Mouse (Mus musculus): Measurements from ENCODE around the gene Ube2n.
"Not testable (repeated sequence)": the region's sequence is repeated elsewhere in the genome, so short reads cannot be mapped to it uniquely, and the experiment has no call there.

Ube2n gene

GRCm38 (mm10) chr10:95525871-95526270 lies 10.9 kb downstream of the Ube2n start:
- DNase-seq (ENCODE audit: low spot score): no peak

- DNase-seq (ENCODE audit: low spot score): no peak
Measured at GRCm38 (mm10) chr10:95526495-95527122, 11.7 kb downstream of the Ube2n start.

GRCm38 (mm10) chr10:95530551-95531121 lies 15.7 kb downstream of the Ube2n start:
- DNase-seq (ENCODE audit: low spot score): no peak

- DNase-seq (ENCODE audit: low spot score): no peak
Measured at GRCm38 (mm10) chr10:95532916-95533315, 18.0 kb downstream of the Ube2n start.

- DNase-seq (ENCODE audit: low spot score): no peak
Measured at GRCm38 (mm10) chr10:95533382-95533781, 18.4 kb downstream of the Ube2n start.

- no peak for DNase-seq (ENCODE audit: low spot score)
Measured at GRCm38 (mm10) chr10:95535399-95536221, 20.7 kb downstream of the Ube2n start.

- DNase-seq (ENCODE audit: low spot score): no peak
Measured at GRCm38 (mm10) chr10:95536222-95536541, 21.2 kb downstream of the Ube2n start.

- DNase-seq (ENCODE audit: low spot score): no peak
Measured at GRCm38 (mm10) chr10:95539260-95539659, 24.3 kb downstream of the Ube2n start.

GRCm38 (mm10) chr10:95539841-95540240 lies 24.9 kb downstream of the Ube2n start:
- DNase-seq (ENCODE audit: low spot score): no peak

GRCm38 (mm10) chr10:95542916-95543315 lies 28.0 kb downstream of the Ube2n start:
- DNase-seq (ENCODE audit: low spot score): no peak

GRCm38 (mm10) chr10:95543377-95543776 lies 28.4 kb downstream of the Ube2n start:
- no peak for DNase-seq (ENCODE audit: low spot score)

- DNase-seq (ENCODE audit: low spot score): no peak
Measured at GRCm38 (mm10) chr10:95544004-95544403, 29.1 kb downstream of the Ube2n start.

- no peak for DNase-seq (ENCODE audit: low spot score)
Measured at GRCm38 (mm10) chr10:95544651-95545050, 29.7 kb downstream of the Ube2n start.

- DNase-seq (ENCODE audit: low spot score): no peak
Measured at GRCm38 (mm10) chr10:95545051-95545450, 30.1 kb downstream of the Ube2n start.

- no peak for DNase-seq (ENCODE audit: low spot score)
Measured at GRCm38 (mm10) chr10:95546178-95546577, 31.2 kb downstream of the Ube2n start.

- no peak for DNase-seq (ENCODE audit: low spot score)
Measured at GRCm38 (mm10) chr10:95548154-95548826, 33.3 kb downstream of the Ube2n start.

- not testable (repeated sequence) for DNase-seq (ENCODE audit: low spot score)
Measured at GRCm38 (mm10) chr10:95549080-95549479, 34.1 kb downstream of the Ube2n start.

GRCm38 (mm10) chr10:95550506-95550905 lies 35.6 kb downstream of the Ube2n start:
- no peak for DNase-seq (ENCODE audit: low spot score)

GRCm38 (mm10) chr10:95551752-95552151 lies 36.8 kb downstream of the Ube2n start:
- no peak for DNase-seq (ENCODE audit: low spot score)

GRCm38 (mm10) chr10:95552326-95552725 lies 37.4 kb downstream of the Ube2n start:
- no peak for DNase-seq (ENCODE audit: low spot score)

GRCm38 (mm10) chr10:95555866-95556265 lies 40.9 kb downstream of the Ube2n start:
- DNase-seq (ENCODE audit: low spot score): no peak

GRCm38 (mm10) chr10:95557337-95557828 lies 42.4 kb downstream of the Ube2n start:
- DNase-seq (ENCODE audit: low spot score): no peak

GRCm38 (mm10) chr10:95559426-95559825 lies 44.5 kb downstream of the Ube2n start:
- no peak for DNase-seq (ENCODE audit: low spot score)
